Mouse (Mus musculus) hindbrain, postnatal 0 days (tissue): ENCODE data around the gene Syne2. TPM values are rescaled to one million over a fixed set of nuclear protein-coding genes. Genes with fewer than 3 reads are reported as not detected.

Experiments
- ATAC-seq: fragments of 200-750 bp; cut with Nextera tagmentation; 2 replicates; pipeline ENCODE4 v1.8.0; 2017; ENCODE audit warnings: mild to moderate bottlenecking, moderate TSS enrichment, moderate library complexity
- DNase-seq: peaks from one replicate; pipeline ENCODE4 v3.0.0-alpha.2; 2015; ENCODE audit warnings: low spot score
- H3K27ac ChIP-seq: fragments of 300-500 bp; sonication (generic); 2 replicates; pipeline ENCODE4 v1.5.1; 2014; ENCODE audit warnings: mild to moderate bottlenecking
- H3K27me3 ChIP-seq: fragments of 300-500 bp; sonication (generic); 2 replicates; pipeline ENCODE4 v1.6.1; 2014; ENCODE audit warnings: low read length, mixed read lengths; ENCODE audit not compliant: insufficient read depth
- H3K36me3 ChIP-seq: fragments of 300-500 bp; sonication (generic); 2 replicates; pipeline ENCODE4 v1.6.1; 2014; ENCODE audit warnings: low read length, mixed read lengths; ENCODE audit not compliant: insufficient read depth
- H3K4me1 ChIP-seq: fragments of 300-500 bp; sonication (generic); 2 replicates; pipeline ENCODE4 v1.6.1; 2014; ENCODE audit warnings: antibody characterized with exemption, low read length, mixed read lengths; ENCODE audit not compliant: insufficient read depth
- H3K4me2 ChIP-seq: fragments of 300-500 bp; sonication (generic); 2 replicates; pipeline ENCODE4 v1.6.1; 2014; ENCODE audit warnings: low read depth, mild to moderate bottlenecking, low read length, moderate library complexity, mixed read lengths
- H3K4me3 ChIP-seq: fragments of 300-500 bp; sonication (generic); 2 replicates; pipeline ENCODE4 v1.5.1; 2014; ENCODE audit warnings: low read length
- H3K9ac ChIP-seq: fragments of 300-500 bp; sonication (generic); replicated peaks from 2 replicates; pipeline ENCODE4 v1.6.1; 2014; ENCODE audit warnings: mild to moderate bottlenecking, low read length, moderate library complexity, mixed read lengths
- H3K9me3 ChIP-seq: fragments of 300-500 bp; sonication (generic); 2 replicates; pipeline ENCODE4 v1.6.1; 2016; ENCODE audit warnings: low read length, mixed read lengths
- CTCF ChIP-seq: IDR thresholded peaks from 2 replicates; pipeline ENCODE4 v1.5.1; 2016; ENCODE audit warnings: antibody characterized with exemption, control low read depth, low read depth
- WGBS: fragments of 180-500 bp; shearing (Covaris S2); extraction: QIAGEN DNeasy Blood & Tissue Kit; methylation state at CpG from one replicate; pipeline ENCODE4 v1.1.7; 2014; 5-methylcytosine and 5-hydroxymethylcytosine counted together
- polyA plus RNA-seq: library from polyadenylated mRNA; unstranded; fragments of >200 nt; fragmentation: Nextera tagmentation; extraction: Ambion mirVana; gene quantifications from 2 replicates; pipeline ENCODE4 v1.2.1, GENCODE M21; 2015
- total RNA-seq: library from RNA; depleted of rRNA; stranded (reverse); fragments of >200 nt; gene quantifications from 2 replicates; pipeline ENCODE4 v1.2.3, GENCODE M21; 2014

Gene Syne2
- total and polyA plus RNA-seq, 2 experiments from 2014 or later: 26.1 to 39.3 TPM

DNA sequence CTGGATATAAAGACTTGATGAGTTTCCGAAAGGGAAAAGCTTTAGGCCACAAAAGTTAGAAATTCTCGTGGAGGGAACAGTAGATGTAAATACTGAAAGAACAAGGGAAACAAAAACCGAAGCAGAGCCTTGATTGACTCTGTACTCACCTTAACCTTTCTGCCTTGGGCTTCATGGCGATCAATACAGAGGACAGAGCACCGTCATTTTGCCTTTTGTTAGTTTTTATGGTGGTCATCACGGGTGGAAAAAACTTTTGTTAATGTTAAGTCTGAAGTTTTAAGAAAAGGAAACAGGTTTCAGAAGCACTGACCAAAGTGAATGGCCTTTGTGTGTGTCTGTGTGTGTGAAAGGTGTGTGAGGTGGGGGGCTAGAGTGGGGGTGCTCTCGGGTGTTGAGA lies 256.0 kb downstream of the Syne2 start:
- Histone ChIP-seq H3K9me3 (no peaks in the 10 kb centered on the region), H3K4me1 (no peaks in the 10 kb centered on the region), H3K27me3 (no peaks in the 10 kb centered on the region), H3K36me3 (peaks cover 10% of the 10 kb centered on the region; the same call in 1 of the 2 replicates), H3K27ac (no peak overlapping the region), H3K4me3 (no peak overlapping the region), H3K4me2 (no peak overlapping the region), H3K9ac (no peak overlapping the region)
- no peak for TF ChIP-seq CTCF
- WGBS: 56% methylated on average over 7 of the region's 7 CpGs
- ATAC-seq (no peak), DNase-seq (no peak)

DNA sequence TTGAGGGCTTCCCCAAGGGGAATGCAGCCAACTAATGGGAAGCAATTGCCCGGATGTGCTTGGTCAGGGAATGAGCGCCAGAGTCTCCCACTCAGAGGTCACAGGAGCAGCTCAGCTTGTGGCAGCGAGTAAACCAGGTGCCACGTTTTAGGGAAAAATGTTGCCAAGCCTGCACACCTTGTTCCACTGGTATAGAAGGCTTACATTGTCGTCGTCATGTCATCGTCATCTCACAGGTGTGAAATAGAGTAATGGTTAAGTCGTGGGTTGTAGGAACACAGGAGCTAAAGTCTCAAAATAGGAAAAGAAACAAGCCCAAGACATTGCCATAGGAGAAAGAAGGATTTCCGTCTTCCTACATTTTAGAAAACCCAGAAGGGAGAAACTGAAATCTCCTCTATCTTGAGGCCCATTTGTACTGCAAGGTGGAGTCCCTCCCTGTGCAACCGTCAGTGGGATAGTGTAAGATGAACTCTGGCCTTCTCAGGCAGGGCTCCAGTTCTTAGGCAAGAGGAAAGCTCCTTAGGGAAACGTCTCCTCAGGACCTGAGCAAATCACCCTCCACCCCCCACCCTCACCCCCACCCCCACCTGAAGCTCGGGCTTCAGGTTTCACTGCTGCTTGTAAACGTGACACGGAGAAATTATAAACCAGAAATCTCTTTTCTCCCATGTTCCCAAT lies 263.1 kb downstream of the Syne2 start:
- no peak for TF ChIP-seq CTCF
- 39% methylated on average over 14 of the region's 14 CpGs for WGBS
- ATAC-seq (peak; percentile 41; the same call in 1 of the 2 replicates), DNase-seq (no peak)
- Histone ChIP-seq H3K27ac (peak overlapping the region; percentile 90), H3K4me1 (peaks cover 9% of the 10 kb centered on the region), H3K4me2 (peak overlapping the region; percentile 63), H3K4me3 (peak overlapping the region; percentile 40), H3K36me3 (0 out of 2 replicates have a peak, but pooled peaks cover 4% of the 10 kb centered on the region), H3K27me3 (no peaks in the 10 kb centered on the region), H3K9ac (peak overlapping the region; percentile 61), H3K9me3 (no peaks in the 10 kb centered on the region)

DNA sequence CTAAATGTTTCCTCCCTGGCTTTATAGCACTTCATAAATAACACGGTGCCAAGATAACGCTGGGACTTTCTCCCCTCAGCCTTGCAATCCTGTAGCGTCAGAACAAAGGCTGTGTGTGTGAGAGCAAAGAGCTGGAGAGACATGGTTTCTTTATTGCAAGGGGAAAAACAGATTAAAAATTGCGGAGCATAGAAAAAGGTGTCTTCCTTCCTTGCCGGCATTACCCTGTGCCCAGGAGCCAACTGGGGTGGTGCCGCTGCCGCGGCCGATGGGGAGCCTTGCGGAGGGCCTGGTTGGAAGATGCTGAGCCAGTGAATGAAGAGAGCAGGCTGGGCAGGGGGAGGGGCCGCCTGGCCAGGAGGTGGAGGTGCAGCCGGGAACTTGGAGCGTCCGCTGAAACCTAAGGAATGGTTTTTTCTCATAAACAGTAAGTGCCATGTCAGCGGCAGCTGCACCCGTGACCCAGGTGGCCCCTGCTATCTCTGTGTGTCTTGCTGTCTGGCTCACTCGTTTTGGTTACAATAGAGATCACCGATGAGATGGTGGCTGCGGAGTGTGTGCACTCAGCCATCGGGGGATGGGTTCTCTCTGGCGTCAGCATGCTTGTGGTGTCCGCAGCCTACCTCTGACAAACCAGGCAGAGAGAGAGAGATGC lies 263.8 kb downstream of the Syne2 start:
- H3K4me2 ChIP-seq: peak overlapping the region; percentile 63
- no peaks in the 10 kb centered on the region for H3K9me3 ChIP-seq
- no peak for TF ChIP-seq CTCF
- peak overlapping the region; percentile 90 for H3K27ac ChIP-seq
- 0 out of 2 replicates have a peak, but pooled peaks cover 4% of the 10 kb centered on the region for H3K36me3 ChIP-seq
- H3K4me3 ChIP-seq: peak overlapping the region; percentile 40
- H3K4me1 ChIP-seq: peaks cover 9% of the 10 kb centered on the region
- peak; percentile 96 for ATAC-seq
- 10% methylated on average over 22 of the region's 22 CpGs for WGBS
- no peaks in the 10 kb centered on the region for H3K27me3 ChIP-seq
- peak overlapping the region; percentile 61 for H3K9ac ChIP-seq
- DNase-seq: peak; percentile 87

DNA sequence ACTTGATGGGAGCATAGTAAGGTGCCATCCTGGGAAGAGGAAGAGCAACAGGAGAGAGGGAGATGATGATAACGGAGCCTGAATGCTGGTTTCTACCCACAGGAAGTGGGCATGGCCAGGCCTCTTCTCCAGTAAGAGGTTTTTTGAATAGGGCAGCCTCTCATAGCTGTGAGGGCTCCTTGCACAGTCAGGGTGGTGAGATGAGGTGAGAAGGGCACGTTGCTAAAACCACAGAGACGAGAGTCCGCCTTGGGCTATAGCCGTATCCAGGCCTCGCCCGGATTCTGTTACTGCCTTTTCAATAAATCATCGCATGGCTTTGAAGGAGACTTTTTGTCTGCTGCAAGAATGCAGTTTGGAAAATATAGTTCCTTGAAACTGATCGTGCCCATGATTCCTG lies 267.1 kb downstream of the Syne2 start:
- Histone ChIP-seq H3K9me3 (no peaks in the 10 kb centered on the region), H3K4me2 (no peak overlapping the region), H3K4me1 (peaks cover 9% of the 10 kb centered on the region), H3K36me3 (no peaks in the 10 kb centered on the region), H3K27ac (no peak overlapping the region), H3K27me3 (no peaks in the 10 kb centered on the region), H3K4me3 (no peak overlapping the region), H3K9ac (no peak overlapping the region)
- WGBS: 86% methylated on average over 9 of the region's 9 CpGs
- no peak for TF ChIP-seq CTCF
- DNase-seq (no peak), ATAC-seq (no peak)

DNA sequence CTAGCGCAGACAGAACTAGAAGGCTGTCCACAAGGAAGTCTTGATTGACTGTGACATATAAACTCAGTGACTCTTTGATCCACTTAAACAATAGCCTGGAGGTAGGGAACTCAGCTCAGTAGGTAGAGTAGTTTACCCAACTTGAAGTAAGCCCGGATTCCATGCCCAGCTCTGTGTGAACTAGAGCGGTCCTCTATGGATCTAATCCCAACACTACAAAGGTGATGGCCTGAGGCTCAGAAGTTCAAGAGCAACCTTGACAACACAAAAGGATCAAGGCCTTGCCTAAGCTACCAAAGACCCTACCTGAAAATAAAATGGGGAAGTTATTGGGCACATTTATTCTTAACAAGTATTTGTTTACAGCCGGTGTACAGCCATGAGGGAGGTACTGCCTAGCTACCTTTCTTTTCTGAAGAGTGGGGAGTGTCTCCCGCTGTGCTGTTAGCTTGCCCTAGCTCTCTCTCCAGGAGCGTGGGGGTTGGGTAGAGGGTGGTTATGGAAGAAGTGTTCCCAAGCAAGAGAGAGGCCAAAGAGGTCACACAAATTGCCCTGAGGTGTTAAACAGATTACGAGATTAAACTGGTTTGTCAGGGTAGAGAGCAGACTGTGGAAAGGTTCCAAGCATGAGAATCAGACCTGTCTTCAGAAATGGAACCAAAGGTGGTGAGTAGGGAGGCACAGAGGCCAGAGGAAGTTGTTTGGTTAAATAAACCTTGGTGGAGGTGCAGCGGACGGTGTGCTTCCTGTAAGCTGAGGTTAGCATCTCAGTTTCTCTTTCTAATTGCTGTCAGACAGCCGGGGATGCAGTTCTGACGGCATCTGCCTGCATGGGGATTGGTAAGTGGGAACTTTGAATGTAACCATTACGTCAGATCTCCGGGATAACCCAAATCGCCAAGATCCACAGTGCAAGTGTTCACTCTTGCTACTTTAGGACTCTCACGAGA lies 268.3 kb downstream of the Syne2 start:
- Histone ChIP-seq H3K27me3 (no peaks in the 10 kb centered on the region), H3K9ac (no peak overlapping the region), H3K9me3 (no peaks in the 10 kb centered on the region), H3K4me3 (no peak overlapping the region), H3K27ac (no peak overlapping the region), H3K4me1 (peaks cover 2% of the 10 kb centered on the region), H3K4me2 (no peak overlapping the region), H3K36me3 (no peaks in the 10 kb centered on the region)
- DNase-seq (no peak), ATAC-seq (no peak)
- 84% methylated on average over 15 of the region's 15 CpGs for WGBS
- TF ChIP-seq CTCF: no peak

DNA sequence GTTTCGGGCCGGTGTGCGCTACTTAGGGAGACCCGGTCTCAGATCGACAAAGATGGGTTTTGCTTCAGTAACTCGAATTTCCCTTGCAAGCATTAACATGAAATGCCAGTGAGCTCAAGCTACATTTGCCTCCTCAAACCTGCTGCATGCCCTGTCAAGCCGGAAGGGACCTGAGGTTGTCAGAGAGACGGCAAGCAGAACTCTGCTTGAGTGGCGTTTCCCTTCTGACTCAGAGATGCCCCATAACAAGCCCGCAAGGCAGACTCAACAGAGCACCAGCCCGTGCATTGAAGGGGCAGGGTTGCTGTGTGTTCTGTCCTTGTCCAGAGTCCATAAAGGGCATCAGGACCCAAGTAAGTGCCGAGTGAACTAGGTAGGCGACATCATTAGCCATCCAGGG lies 269.1 kb downstream of the Syne2 start:
- no peaks in the 10 kb centered on the region for H3K4me1 ChIP-seq
- no peak for TF ChIP-seq CTCF
- ATAC-seq (no peak), DNase-seq (no peak)
- H3K27me3 ChIP-seq: no peaks in the 10 kb centered on the region
- 84% methylated on average over 13 of the region's 13 CpGs for WGBS
- H3K36me3 ChIP-seq: no peaks in the 10 kb centered on the region
- no peak overlapping the region for H3K4me2 ChIP-seq
- no peak overlapping the region for H3K4me3 ChIP-seq
- no peak overlapping the region for H3K9ac ChIP-seq
- no peak overlapping the region for H3K27ac ChIP-seq
- H3K9me3 ChIP-seq: no peaks in the 10 kb centered on the region
